Mouse (Mus musculus) forebrain, embryonic 15.5 days (tissue): ENCODE measurements around the gene Ahdc1. TPM values are rescaled to one million over a fixed set of nuclear protein-coding genes. Genes with fewer than 3 reads are reported as not detected.

Source experiments
- ATAC-seq: fragments of 200-750 bp; cut with Nextera tagmentation; replicated peaks from 2 replicates; pipeline ENCODE4 v1.8.0; 2017; ENCODE audit warnings: mild to moderate bottlenecking, moderate TSS enrichment, moderate library complexity
- H3K27ac ChIP-seq: fragments of 300-500 bp; sonication (generic); replicated peaks from 2 replicates; pipeline ENCODE4 v1.5.1; 2015; ENCODE audit warnings: mild to moderate bottlenecking, inconsistent platforms
- H3K27me3 ChIP-seq: fragments of 300-500 bp; sonication (generic); 2 replicates; pipeline ENCODE4 v1.6.1; 2015; ENCODE audit warnings: inconsistent platforms
- H3K36me3 ChIP-seq: fragments of 300-500 bp; sonication (generic); 2 replicates; pipeline ENCODE4 v1.6.1; 2015; ENCODE audit warnings: mild to moderate bottlenecking, inconsistent platforms
- H3K4me1 ChIP-seq: fragments of 300-500 bp; sonication (generic); 2 replicates; pipeline ENCODE4 v1.6.1; 2015; ENCODE audit warnings: inconsistent platforms
- H3K4me2 ChIP-seq: fragments of 300-500 bp; sonication (generic); replicated peaks from 2 replicates; pipeline ENCODE4 v1.6.1; 2015; ENCODE audit warnings: mild to moderate bottlenecking, inconsistent platforms
- H3K4me3 ChIP-seq: fragments of 300-500 bp; sonication (generic); 2 replicates; pipeline ENCODE4 v1.5.1; 2015; ENCODE audit warnings: mild to moderate bottlenecking, inconsistent platforms
- H3K9ac ChIP-seq: fragments of 300-500 bp; sonication (generic); replicated peaks from 2 replicates; pipeline ENCODE4 v1.6.1; 2015; ENCODE audit warnings: mild to moderate bottlenecking, inconsistent platforms
- H3K9me3 ChIP-seq: fragments of 300-500 bp; sonication (generic); 2 replicates; pipeline ENCODE4 v1.6.1; 2016; ENCODE audit warnings: inconsistent platforms
- WGBS: fragments of 180-500 bp; shearing (Covaris S2); methylation state at CpG from one replicate; pipeline ENCODE4 v1.1.7; 2015; ENCODE audit warnings: mixed read lengths; 5-methylcytosine and 5-hydroxymethylcytosine counted together
- polyA plus RNA-seq: library from polyadenylated mRNA; unstranded; fragments of >200 nt; fragmentation: Nextera tagmentation; extraction: Ambion mirVana; gene quantifications from 2 replicates; pipeline ENCODE4 v1.2.1, GENCODE M21; 2015

Ahdc1 gene
- 14.2 and 17.0 TPM in 2 replicates for polyA plus RNA-seq

DNA sequence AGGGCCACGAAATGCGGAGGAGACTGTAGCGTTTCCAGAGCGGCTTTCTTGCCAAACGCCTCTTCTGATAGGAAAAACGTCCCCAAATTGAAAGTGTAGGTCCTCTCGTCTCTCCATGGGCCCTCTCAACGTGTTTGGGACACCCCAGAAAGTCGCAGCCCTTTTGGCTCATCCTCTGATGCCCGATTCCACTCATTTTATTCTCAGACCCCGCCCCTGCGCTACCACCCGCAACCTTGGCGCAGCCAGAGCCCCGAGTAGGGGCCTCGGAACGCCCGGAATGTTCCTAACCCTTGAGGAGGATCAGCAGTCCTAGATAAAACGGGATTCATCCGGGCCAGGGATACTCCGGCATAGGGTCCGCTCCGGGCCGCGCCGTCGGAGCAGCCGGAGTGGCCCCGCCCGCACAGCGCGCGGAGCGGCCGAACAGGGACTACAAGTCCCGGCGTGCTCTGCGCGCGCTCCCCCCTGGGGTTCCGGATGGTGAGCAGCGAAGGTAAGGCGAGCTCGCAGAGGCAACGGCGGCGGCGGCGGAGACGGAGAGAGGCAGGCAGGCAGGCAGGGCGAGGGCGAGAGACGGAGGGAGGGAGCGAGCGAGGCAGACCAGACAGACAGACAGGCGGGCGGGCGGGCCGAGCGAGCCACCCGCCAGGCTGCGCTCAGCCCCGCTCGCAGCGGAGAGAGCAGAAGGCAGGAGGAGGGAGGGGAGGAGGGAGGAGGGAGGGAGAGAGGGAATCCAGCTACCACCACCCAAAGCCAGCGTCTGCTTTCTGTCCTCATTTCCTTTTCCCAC, at the start of gene Ahdc1:
Ahdc1 (plus strand) TSS at position 233 of the 793 bp plus-strand sequence.
- no peaks in the 10 kb centered on the region for H3K36me3 ChIP-seq
- H3K4me2 ChIP-seq: peak within 1 kb of the TSS; percentile 94
- peaks cover 43% of the 10 kb centered on the region for H3K4me1 ChIP-seq
- peak within 1 kb of the TSS; percentile 98 for H3K27ac ChIP-seq
- peak; percentile 83 for ATAC-seq
- H3K4me3 ChIP-seq: peak within 1 kb of the TSS; percentile 98
- H3K9me3 ChIP-seq: no peaks in the 10 kb centered on the region
- WGBS: under 1% methylated on average over 54 of the region's 66 CpGs
- H3K27me3 ChIP-seq: peaks cover 12% of the 10 kb centered on the region
- H3K9ac ChIP-seq: peak within 1 kb of the TSS; percentile 99

DNA sequence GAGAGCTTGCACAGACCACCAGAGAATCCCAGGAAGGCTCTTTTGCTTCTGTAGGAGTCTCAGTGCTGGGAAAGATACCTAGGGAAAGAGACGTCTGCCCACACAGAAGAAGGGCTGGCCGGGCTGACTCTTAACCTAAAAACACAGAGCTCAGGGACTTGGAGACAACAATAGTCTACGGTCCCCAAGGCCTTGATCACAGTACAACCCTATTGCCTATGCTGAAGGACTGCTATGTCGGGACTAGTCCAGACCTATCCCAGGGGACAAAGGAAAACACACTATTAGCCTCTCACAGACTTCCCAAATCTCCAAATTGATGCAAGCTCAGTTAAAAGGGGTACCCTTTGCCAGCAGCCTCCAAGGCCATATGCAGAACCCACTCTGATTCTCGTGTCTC, 49.2 kb upstream of the Ahdc1 start:
- Histone ChIP-seq H3K4me2 (no peak overlapping the region), H3K4me1 (peaks cover 11% of the 10 kb centered on the region), H3K27me3 (no peaks in the 10 kb centered on the region), H3K36me3 (no peaks in the 10 kb centered on the region), H3K4me3 (no peak overlapping the region), H3K9ac (no peak overlapping the region), H3K27ac (no peak overlapping the region), H3K9me3 (no peaks in the 10 kb centered on the region)
- WGBS: 75% methylated on average over 5 of the region's 5 CpGs
- ATAC-seq: no peak

DNA sequence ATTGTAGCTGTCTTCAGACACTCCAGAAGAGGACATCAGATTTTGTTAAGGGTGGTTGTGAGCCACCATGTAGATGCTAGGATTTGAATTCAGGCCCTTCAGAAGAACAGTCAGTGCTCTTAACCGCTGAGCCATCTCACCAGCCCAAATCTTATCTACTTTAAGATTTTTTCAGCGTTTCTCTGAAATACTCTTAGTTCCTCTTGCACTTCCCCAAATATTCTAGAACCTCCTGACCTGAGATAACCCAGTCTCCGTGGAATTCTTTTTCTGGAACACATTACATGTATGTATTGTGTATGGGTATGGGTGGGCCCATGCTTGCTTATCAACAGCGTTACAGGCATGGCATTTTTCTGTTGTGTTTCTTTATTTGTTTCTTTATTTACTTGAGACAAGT, 48.4 kb upstream of the Ahdc1 start:
- Histone ChIP-seq H3K9me3 (no peaks in the 10 kb centered on the region), H3K4me1 (peaks cover 11% of the 10 kb centered on the region), H3K9ac (no peak overlapping the region), H3K36me3 (no peaks in the 10 kb centered on the region), H3K27ac (no peak overlapping the region), H3K4me3 (no peak overlapping the region), H3K27me3 (no peaks in the 10 kb centered on the region), H3K4me2 (no peak overlapping the region)
- 96% methylated on average over 4 of the region's 4 CpGs for WGBS
- no peak for ATAC-seq

DNA sequence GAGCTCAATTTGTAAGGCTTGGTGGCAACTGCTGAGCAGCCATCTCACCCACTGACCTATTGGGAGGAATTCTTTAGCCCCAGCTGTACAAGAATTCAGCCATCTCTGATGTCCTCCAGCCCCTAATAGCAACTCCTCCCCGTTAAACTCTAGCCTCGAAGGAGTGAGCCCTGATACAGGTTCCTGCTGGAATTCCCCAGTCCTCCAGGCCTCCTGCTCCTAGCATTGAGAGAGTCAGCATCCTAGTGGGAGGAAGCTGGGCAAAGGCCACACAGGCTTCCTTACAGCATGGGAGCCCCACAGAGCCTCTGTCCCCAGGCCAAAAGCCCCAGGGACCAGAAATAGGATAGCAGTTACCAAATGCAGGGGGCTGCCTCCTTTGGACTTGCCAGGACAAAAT, 47.6 kb upstream of the Ahdc1 start:
- no peaks in the 10 kb centered on the region for H3K9me3 ChIP-seq
- no peak overlapping the region for H3K4me2 ChIP-seq
- no peak for ATAC-seq
- no peak overlapping the region for H3K4me3 ChIP-seq
- H3K9ac ChIP-seq: no peak overlapping the region
- no peaks in the 10 kb centered on the region for H3K27me3 ChIP-seq
- peaks cover 16% of the 10 kb centered on the region for H3K4me1 ChIP-seq
- no peak overlapping the region for H3K27ac ChIP-seq
- 35% methylated on average over 2 of the region's 2 CpGs for whole genome bisulfite sequencing
- no peaks in the 10 kb centered on the region for H3K36me3 ChIP-seq

- ATAC-seq: no peak
- H3K36me3 ChIP-seq: no peaks in the 10 kb centered on the region
These were observed 47.0 kb upstream of the Ahdc1 start for GRCm38 (mm10) chr4:132964064-132964463.

DNA sequence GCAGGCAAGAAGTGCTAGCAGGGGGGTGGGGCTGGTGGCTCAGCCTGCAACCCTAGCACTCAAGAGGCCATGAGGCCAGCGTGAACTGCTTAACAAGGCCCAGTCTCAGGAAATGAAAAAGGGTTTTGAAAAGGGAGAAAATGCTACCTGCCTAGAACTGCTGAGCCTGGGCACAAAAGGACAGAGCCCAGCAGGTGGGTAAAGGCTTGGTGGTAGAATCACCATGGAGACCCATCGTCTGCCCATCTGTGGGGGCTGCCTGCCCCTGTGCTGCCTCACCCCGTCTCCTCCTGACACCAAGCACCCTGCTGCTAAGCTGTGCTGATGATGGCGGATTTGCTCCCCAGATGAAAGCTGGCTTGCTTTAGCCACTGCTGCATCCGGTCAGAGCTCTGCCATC, 46.6 kb upstream of the Ahdc1 start:
- Histone ChIP-seq H3K27me3 (no peaks in the 10 kb centered on the region), H3K27ac (no peak overlapping the region), H3K4me1 (peaks cover 5% of the 10 kb centered on the region), H3K9me3 (no peaks in the 10 kb centered on the region), H3K36me3 (no peaks in the 10 kb centered on the region), H3K4me3 (no peak overlapping the region), H3K4me2 (no peak overlapping the region), H3K9ac (no peak overlapping the region)
- 22% methylated on average over 5 of the region's 5 CpGs for WGBS
- ATAC-seq: no peak

More at GRCm38 (mm10) chr4:132964064-132964463, 47.0 kb upstream of the Ahdc1 start:
- no peak overlapping the region for H3K4me3 ChIP-seq
- no peak overlapping the region for H3K4me2 ChIP-seq
- no peak overlapping the region for H3K9ac ChIP-seq
- H3K27me3 ChIP-seq: no peaks in the 10 kb centered on the region
- no peaks in the 10 kb centered on the region for H3K9me3 ChIP-seq
- 28% methylated on average over 3 of the region's 3 CpGs for WGBS
- no peak overlapping the region for H3K27ac ChIP-seq
- H3K4me1 ChIP-seq: peaks cover 9% of the 10 kb centered on the region

- no peaks in the 10 kb centered on the region for H3K27me3 ChIP-seq
- peaks cover 5% of the 10 kb centered on the region; the same call in 1 of the 2 replicates for H3K4me1 ChIP-seq
- ATAC-seq: no peak
- no peak overlapping the region for H3K9ac ChIP-seq
- no peaks in the 10 kb centered on the region for H3K36me3 ChIP-seq
- WGBS: 30% methylated on average over 6 of the region's 6 CpGs
- no peak overlapping the region for H3K4me2 ChIP-seq
- no peak overlapping the region for H3K27ac ChIP-seq
- H3K4me3 ChIP-seq: no peak overlapping the region
- no peaks in the 10 kb centered on the region for H3K9me3 ChIP-seq
These were observed 42.7 kb upstream of the Ahdc1 start for GRCm38 (mm10) chr4:132968105-132968938.

GRCm38 (mm10) chr4:132971601-132972000, 39.5 kb upstream of the Ahdc1 start:
- peaks cover 12% of the 10 kb centered on the region for H3K4me1 ChIP-seq
- H3K4me2 ChIP-seq: no peak overlapping the region
- H3K27ac ChIP-seq: no peak overlapping the region
- 83% methylated on average over 6 of the region's 6 CpGs for WGBS
- H3K4me3 ChIP-seq: no peak overlapping the region
- no peaks in the 10 kb centered on the region for H3K36me3 ChIP-seq
- H3K27me3 ChIP-seq: peaks cover 12% of the 10 kb centered on the region
- H3K9ac ChIP-seq: no peak overlapping the region
- no peak for ATAC-seq
- no peaks in the 10 kb centered on the region for H3K9me3 ChIP-seq

DNA sequence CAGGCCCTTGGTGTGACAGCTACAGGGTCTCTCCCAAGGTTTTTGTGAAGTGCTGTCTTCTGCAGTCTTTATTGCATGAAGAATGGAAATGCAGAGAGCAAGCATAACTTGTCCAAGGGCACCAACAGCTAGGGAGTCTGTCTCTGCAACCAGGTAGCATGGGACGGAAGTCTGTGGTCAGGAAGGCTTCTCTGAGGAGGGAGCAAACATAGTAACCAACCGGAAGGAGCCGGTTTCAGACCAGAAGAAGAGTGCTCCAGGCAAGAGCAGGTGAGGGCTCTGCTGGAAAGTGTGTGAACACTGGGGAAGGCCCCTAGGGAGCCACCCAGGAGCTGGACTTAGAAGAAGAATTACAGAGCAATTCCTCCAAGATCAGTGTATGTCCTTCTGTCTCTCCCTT, 39.0 kb upstream of the Ahdc1 start:
- Histone ChIP-seq H3K4me3 (no peak overlapping the region), H3K27ac (no peak overlapping the region)

GRCm38 (mm10) chr4:132972556-132972955, 38.5 kb upstream of the Ahdc1 start:
- Histone ChIP-seq H3K4me3 (no peak overlapping the region), H3K4me2 (no peak overlapping the region), H3K27ac (no peak overlapping the region), H3K4me1 (peaks cover 12% of the 10 kb centered on the region), H3K36me3 (no peaks in the 10 kb centered on the region), H3K27me3 (peaks cover 15% of the 10 kb centered on the region), H3K9ac (no peak overlapping the region), H3K9me3 (no peaks in the 10 kb centered on the region)
- 8% methylated on average over 2 of the region's 2 CpGs for whole genome bisulfite sequencing
- ATAC-seq: no peak

More for the DNA sequence above, 39.0 kb upstream of the Ahdc1 start:
- Histone ChIP-seq H3K9me3 (no peaks in the 10 kb centered on the region), H3K27me3 (peaks cover 12% of the 10 kb centered on the region), H3K36me3 (no peaks in the 10 kb centered on the region), H3K9ac (no peak overlapping the region), H3K4me1 (peaks cover 12% of the 10 kb centered on the region), H3K4me2 (no peak overlapping the region)
- ATAC-seq: no peak
- WGBS: 70% methylated on average over 3 of the region's 3 CpGs

DNA sequence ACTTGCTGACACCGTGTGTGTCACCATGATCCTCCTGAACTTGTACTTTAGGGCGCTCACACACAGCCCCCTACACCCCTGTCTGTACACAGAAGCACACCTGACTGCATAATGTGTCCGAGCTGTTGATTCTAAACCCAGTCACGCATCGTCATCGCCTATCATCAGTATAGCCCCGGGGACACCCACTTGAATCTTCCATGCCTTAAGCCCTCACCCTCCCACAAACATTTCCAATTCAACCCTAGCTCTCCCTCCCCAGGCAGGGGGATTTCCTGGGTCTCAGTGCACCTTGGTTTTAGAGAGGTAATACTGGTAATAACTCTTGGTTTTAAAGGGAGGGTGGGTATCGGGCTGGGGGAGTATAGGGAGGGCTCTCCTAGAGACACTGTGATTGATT, 37.9 kb upstream of the Ahdc1 start:
- Histone ChIP-seq H3K4me1 (peaks cover 8% of the 10 kb centered on the region), H3K27me3 (peaks cover 17% of the 10 kb centered on the region), H3K36me3 (no peaks in the 10 kb centered on the region), H3K9ac (no peak overlapping the region), H3K27ac (no peak overlapping the region), H3K4me2 (no peak overlapping the region), H3K4me3 (no peak overlapping the region), H3K9me3 (no peaks in the 10 kb centered on the region)
- 47% methylated on average over 8 of the region's 8 CpGs for WGBS
- no peak for ATAC-seq

DNA sequence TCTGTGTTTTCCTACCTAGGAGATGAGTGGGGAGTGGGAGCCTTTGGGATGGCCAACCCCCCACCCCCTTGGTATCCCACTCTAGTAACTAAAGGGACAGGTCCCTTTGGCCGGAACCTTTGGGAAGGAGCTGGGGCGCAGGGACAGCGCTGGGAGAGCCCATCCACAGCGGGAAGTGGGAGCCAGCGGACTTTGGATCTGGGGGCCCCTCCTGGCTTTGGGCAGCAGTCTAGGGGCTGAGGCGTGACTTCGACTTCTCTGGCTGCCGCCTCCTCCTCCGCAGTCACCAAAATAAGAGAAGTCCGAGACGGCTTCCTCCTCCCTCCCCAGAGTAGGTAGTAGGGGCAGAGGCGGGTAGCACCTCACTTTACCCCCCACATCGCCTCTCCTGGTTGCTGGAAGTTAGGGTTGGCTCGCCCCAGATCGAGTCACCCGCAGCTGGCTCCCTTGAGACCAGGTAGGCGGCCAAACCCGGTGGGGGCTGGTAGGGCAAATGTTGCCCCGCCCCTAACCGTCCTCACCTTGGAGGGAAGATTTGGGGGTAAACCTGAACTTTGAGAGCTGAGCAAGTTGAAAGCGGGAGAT, 37.2 kb upstream of the Ahdc1 start, which contains the start of gene Fgr:
Fgr (plus strand) TSS at position 282 of the 585 bp plus-strand sequence.
- H3K4me2 ChIP-seq: peak within 1 kb of the TSS; percentile 16
- H3K27me3 ChIP-seq: peaks cover 17% of the 10 kb centered on the region
- 0 out of 2 replicates have a peak within 1 kb of the TSS, but pooled peaks have one; percentile 5 for H3K9ac ChIP-seq
- 10% methylated on average over 21 of the region's 21 CpGs for WGBS
- ATAC-seq: no peak
- no peak within 1 kb of the TSS for H3K27ac ChIP-seq
- no peaks in the 10 kb centered on the region for H3K36me3 ChIP-seq
- H3K4me1 ChIP-seq: peaks cover 7% of the 10 kb centered on the region
- H3K9me3 ChIP-seq: no peaks in the 10 kb centered on the region
- H3K4me3 ChIP-seq: no peak within 1 kb of the TSS
